Mouse (Mus musculus) midbrain, embryonic 13.5 days (tissue): ENCODE results near the gene Clec11a. TPM values are rescaled to one million over a fixed set of nuclear protein-coding genes. Genes with fewer than 3 reads are reported as not detected.

ENCODE experiments used
- ATAC-seq: fragments of 200-750 bp; cut with Nextera tagmentation; 2 replicates; pipeline ENCODE4 v1.8.0; 2017; ENCODE audit warnings: mild to moderate bottlenecking, moderate TSS enrichment, moderate library complexity
- H3K27ac ChIP-seq: fragments of 300-500 bp; sonication (generic); 2 replicates; pipeline ENCODE4 v1.5.1; 2015; ENCODE audit warnings: inconsistent platforms, mild to moderate bottlenecking, moderate library complexity
- H3K27me3 ChIP-seq: fragments of 300-500 bp; sonication (generic); 2 replicates; pipeline ENCODE4 v1.6.1; 2015; ENCODE audit warnings: mild to moderate bottlenecking, inconsistent platforms
- H3K36me3 ChIP-seq: fragments of 300-500 bp; sonication (generic); 2 replicates; pipeline ENCODE4 v1.6.1; 2015; ENCODE audit warnings: mild to moderate bottlenecking, inconsistent platforms
- H3K4me1 ChIP-seq: fragments of 300-500 bp; sonication (generic); replicated peaks from 2 replicates; pipeline ENCODE4 v1.6.1; 2015; ENCODE audit warnings: inconsistent platforms
- H3K4me2 ChIP-seq: fragments of 300-500 bp; sonication (generic); replicated peaks from 2 replicates; pipeline ENCODE4 v1.6.1; 2015; ENCODE audit warnings: moderate library complexity, mild to moderate bottlenecking, inconsistent platforms
- H3K4me3 ChIP-seq: fragments of 300-500 bp; sonication (generic); replicated peaks from 2 replicates; pipeline ENCODE4 v1.5.1; 2015; ENCODE audit warnings: mild to moderate bottlenecking, inconsistent platforms
- H3K9ac ChIP-seq: fragments of 300-500 bp; sonication (generic); replicated peaks from 2 replicates; pipeline ENCODE4 v1.6.1; 2015; ENCODE audit warnings: mild to moderate bottlenecking, inconsistent platforms
- H3K9me3 ChIP-seq: fragments of 300-500 bp; sonication (generic); 2 replicates; pipeline ENCODE4 v1.6.1; 2016; ENCODE audit warnings: mild to moderate bottlenecking, inconsistent platforms
- whole genome bisulfite sequencing: fragments of 180-500 bp; shearing (Covaris S2); methylation state at CpG from one replicate; pipeline ENCODE4 v1.1.7; 2015; 5-methylcytosine and 5-hydroxymethylcytosine counted together
- polyA plus RNA-seq: library from polyadenylated mRNA; unstranded; fragments of >200 nt; fragmentation: Nextera tagmentation; extraction: Ambion mirVana; gene quantifications from 2 replicates; pipeline ENCODE4 v1.2.1, GENCODE M21; 2015

The Clec11a gene
- polyA plus RNA-seq, 1 experiment from 2014 or later: 3.7 TPM

GRCm38 (mm10) chr7:44341119-44341518 lies 34.4 kb upstream of the Clec11a start:
- no peak overlapping the region for H3K4me2 ChIP-seq
- H3K36me3 ChIP-seq: peaks cover 39% of the 10 kb centered on the region
- WGBS: 90% methylated on average over 10 of the region's 10 CpGs
- H3K4me3 ChIP-seq: no peak overlapping the region
- H3K27ac ChIP-seq: no peak overlapping the region
- H3K27me3 ChIP-seq: peaks cover 31% of the 10 kb centered on the region
- H3K9ac ChIP-seq: no peak overlapping the region
- H3K9me3 ChIP-seq: no peaks in the 10 kb centered on the region
- no peak for ATAC-seq
- peaks cover 23% of the 10 kb centered on the region for H3K4me1 ChIP-seq

GRCm38 (mm10) chr7:44340226-44340625 lies 33.5 kb upstream of the Clec11a start:
- no peak overlapping the region for H3K4me2 ChIP-seq
- H3K4me3 ChIP-seq: no peak overlapping the region
- ATAC-seq: no peak
- H3K27ac ChIP-seq: no peak overlapping the region
- H3K9ac ChIP-seq: no peak overlapping the region
- WGBS: 70% methylated on average over 6 of the region's 6 CpGs
- no peaks in the 10 kb centered on the region for H3K9me3 ChIP-seq
- H3K27me3 ChIP-seq: peaks cover 40% of the 10 kb centered on the region
- peaks cover 30% of the 10 kb centered on the region for H3K36me3 ChIP-seq
- peaks cover 28% of the 10 kb centered on the region for H3K4me1 ChIP-seq

- H3K4me1 ChIP-seq: peaks cover 33% of the 10 kb centered on the region
- H3K27me3 ChIP-seq: peaks cover 56% of the 10 kb centered on the region
- ATAC-seq: peak; percentile 12
- peak overlapping the region; percentile 93 for H3K27ac ChIP-seq
- WGBS: 3% methylated on average over 32 of the region's 32 CpGs
- peak overlapping the region; percentile 90 for H3K9ac ChIP-seq
- H3K36me3 ChIP-seq: peaks cover 15% of the 10 kb centered on the region
- H3K4me2 ChIP-seq: peak overlapping the region; percentile 80
- H3K9me3 ChIP-seq: no peaks in the 10 kb centered on the region
- H3K4me3 ChIP-seq: peak overlapping the region; percentile 63
Measured at GRCm38 (mm10) chr7:44337121-44337849, 30.6 kb upstream of the Clec11a start.

- Histone ChIP-seq H3K4me1 (peaks cover 33% of the 10 kb centered on the region), H3K9me3 (no peaks in the 10 kb centered on the region), H3K27ac (peak overlapping the region; percentile 93), H3K4me2 (peak overlapping the region; percentile 80), H3K27me3 (peaks cover 56% of the 10 kb centered on the region), H3K9ac (peak overlapping the region; percentile 90), H3K4me3 (peak overlapping the region; percentile 63), H3K36me3 (peaks cover 16% of the 10 kb centered on the region)
- peak; percentile 76 for ATAC-seq
- 1% methylated on average over 51 of the region's 54 CpGs for WGBS
Measured at GRCm38 (mm10) chr7:44336046-44337021, 29.6 kb upstream of the Clec11a start.

GRCm38 (mm10) chr7:44335031-44335878 lies 28.6 kb upstream of the Clec11a start:
- H3K4me2 ChIP-seq: peak overlapping the region; percentile 80
- H3K36me3 ChIP-seq: peaks cover 19% of the 10 kb centered on the region
- peak overlapping the region; percentile 63 for H3K4me3 ChIP-seq
- peak overlapping the region; percentile 93 for H3K27ac ChIP-seq
- H3K27me3 ChIP-seq: peaks cover 56% of the 10 kb centered on the region
- peak overlapping the region; percentile 90 for H3K9ac ChIP-seq
- 6% methylated on average over 25 of the region's 40 CpGs for WGBS
- H3K9me3 ChIP-seq: no peaks in the 10 kb centered on the region
- H3K4me1 ChIP-seq: peaks cover 33% of the 10 kb centered on the region
- peak; percentile 82 for ATAC-seq

- no peak overlapping the region for H3K27ac ChIP-seq
- H3K4me2 ChIP-seq: no peak overlapping the region
- WGBS: 72% methylated on average over 14 of the region's 14 CpGs
- no peak overlapping the region for H3K4me3 ChIP-seq
- peaks cover 55% of the 10 kb centered on the region for H3K27me3 ChIP-seq
- no peak for ATAC-seq
- H3K9me3 ChIP-seq: no peaks in the 10 kb centered on the region
- H3K4me1 ChIP-seq: peaks cover 33% of the 10 kb centered on the region
- peaks cover 23% of the 10 kb centered on the region for H3K36me3 ChIP-seq
- no peak overlapping the region for H3K9ac ChIP-seq
Measured at GRCm38 (mm10) chr7:44334139-44334538, 27.4 kb upstream of the Clec11a start.

- 70% methylated on average over 3 of the region's 3 CpGs for WGBS
- no peaks in the 10 kb centered on the region for H3K9me3 ChIP-seq
- H3K4me1 ChIP-seq: peaks cover 22% of the 10 kb centered on the region
- peaks cover 37% of the 10 kb centered on the region for H3K27me3 ChIP-seq
- no peak overlapping the region for H3K4me2 ChIP-seq
- peaks cover 28% of the 10 kb centered on the region for H3K36me3 ChIP-seq
- H3K4me3 ChIP-seq: no peak overlapping the region
- no peak overlapping the region for H3K27ac ChIP-seq
- no peak for ATAC-seq
- H3K9ac ChIP-seq: no peak overlapping the region
Measured at GRCm38 (mm10) chr7:44332336-44332735, 25.6 kb upstream of the Clec11a start.

GRCm38 (mm10) chr7:44326614-44327013 lies 19.9 kb upstream of the Clec11a start:
- Histone ChIP-seq H3K4me1 (no peaks in the 10 kb centered on the region), H3K4me3 (no peak overlapping the region), H3K4me2 (no peak overlapping the region), H3K9ac (no peak overlapping the region), H3K36me3 (peaks cover 70% of the 10 kb centered on the region), H3K27me3 (no peaks in the 10 kb centered on the region), H3K9me3 (no peaks in the 10 kb centered on the region), H3K27ac (no peak overlapping the region)
- WGBS: 77% methylated on average over 6 of the region's 6 CpGs
- ATAC-seq: no peak

- H3K36me3 ChIP-seq: peaks cover 93% of the 10 kb centered on the region
- no peak overlapping the region for H3K4me2 ChIP-seq
- H3K27me3 ChIP-seq: no peaks in the 10 kb centered on the region
- ATAC-seq: no peak
- no peaks in the 10 kb centered on the region for H3K9me3 ChIP-seq
- H3K4me3 ChIP-seq: no peak overlapping the region
- no peak overlapping the region for H3K27ac ChIP-seq
- no peaks in the 10 kb centered on the region for H3K4me1 ChIP-seq
- no peak overlapping the region for H3K9ac ChIP-seq
- 73% methylated on average over 1 of the region's 1 CpGs for WGBS
Measured at GRCm38 (mm10) chr7:44322290-44322689, 15.6 kb upstream of the Clec11a start.

GRCm38 (mm10) chr7:44320886-44321285 lies 14.2 kb upstream of the Clec11a start:
- Histone ChIP-seq H3K9me3 (no peaks in the 10 kb centered on the region), H3K27me3 (no peaks in the 10 kb centered on the region), H3K27ac (no peak overlapping the region), H3K36me3 (peaks cover 93% of the 10 kb centered on the region), H3K4me1 (no peaks in the 10 kb centered on the region), H3K9ac (no peak overlapping the region; the same call in 1 of the 2 replicates), H3K4me2 (no peak overlapping the region), H3K4me3 (no peak overlapping the region)
- 63% methylated on average over 8 of the region's 8 CpGs for WGBS
- ATAC-seq: no peak

GRCm38 (mm10) chr7:44317913-44318312 lies 11.2 kb upstream of the Clec11a start:
- Histone ChIP-seq H3K27ac (no peak overlapping the region), H3K27me3 (no peaks in the 10 kb centered on the region), H3K9ac (no peak overlapping the region), H3K4me3 (no peak overlapping the region), H3K4me2 (no peak overlapping the region), H3K36me3 (peaks cover 86% of the 10 kb centered on the region), H3K9me3 (no peaks in the 10 kb centered on the region), H3K4me1 (no peaks in the 10 kb centered on the region)
- peak; percentile 58; the same call in 1 of the 2 replicates for ATAC-seq
- WGBS: 37% methylated on average over 4 of the region's 4 CpGs
